Mouse (Mus musculus) embryonic fibroblast, embryonic 13.5 days (primary cell): ENCODE results near the gene Pmepa1.

Experiments
- CTCF ChIP-seq: IDR thresholded peaks from 2 replicates; pipeline ENCODE4 v1.5.1; 2011; ENCODE audit warnings: mild to moderate bottlenecking, control low read depth, low read length, moderate library complexity, borderline replicate concordance; ENCODE audit not compliant: insufficient read depth
- POLR2A ChIP-seq: IDR thresholded peaks from 2 replicates; pipeline ENCODE4 v1.6.1; 2011; ENCODE audit warnings: low read depth, mild to moderate bottlenecking, control low read depth, low read length, moderate library complexity

DNA sequence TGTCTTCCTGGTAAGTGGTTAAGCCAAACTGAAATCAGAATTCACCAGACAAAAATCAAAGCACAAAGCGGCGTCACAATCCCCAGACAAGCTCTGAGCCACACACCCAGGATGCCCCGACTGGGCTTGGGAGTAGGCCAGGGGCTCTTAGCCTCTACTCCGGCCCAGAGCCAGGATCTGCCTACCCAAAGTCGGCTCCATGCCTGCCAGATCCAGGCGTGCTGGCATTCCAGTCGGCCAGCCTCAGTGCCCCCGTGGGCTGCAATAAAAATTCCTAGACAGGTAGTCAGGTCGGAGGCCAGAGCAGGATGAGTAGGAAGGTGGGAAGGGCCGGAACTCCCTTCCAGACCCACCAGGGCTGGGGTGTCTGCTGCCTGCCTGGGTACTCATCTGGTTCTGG, 14.8 kb downstream of the Pmepa1 start:
- no peak for TF ChIP-seq POLR2A
- TF ChIP-seq CTCF: no peak
